Mouse (Mus musculus): Measurements from ENCODE around the gene Map2k5. TPM values are rescaled to one million over a fixed set of nuclear protein-coding genes. Genes with fewer than 3 reads are reported as not detected.
A peak's percentile ranks its signal among the peaks of the same experiment; 100 is the strongest.

Gene Map2k5
- total RNA-seq, 2 experiments from 2014 or later: 20.6 to 21.0 TPM

DNA sequence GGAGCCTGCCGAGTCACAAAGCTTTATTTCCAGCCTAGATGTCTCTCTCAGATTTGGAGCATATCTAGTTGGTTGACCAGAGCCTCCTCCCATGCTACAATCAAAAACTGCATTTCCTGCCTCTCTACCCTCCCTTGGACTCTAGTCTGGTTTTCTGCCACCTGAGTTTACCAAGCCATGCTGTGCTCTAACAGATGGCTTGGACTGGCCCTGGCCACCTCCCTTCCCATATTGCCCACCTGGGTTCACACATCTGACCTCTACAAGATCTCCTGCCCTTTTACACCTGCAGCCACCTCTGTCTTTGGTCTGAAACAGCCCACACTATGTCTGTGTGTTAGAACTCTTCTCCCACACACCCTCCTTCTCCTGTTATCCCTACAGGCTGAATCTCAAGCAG lies 29.6 kb downstream of the Map2k5 start:
- no peak for DNase-seq
- intact Hi-C loops (cut with DNase I): no loop called here

DNA sequence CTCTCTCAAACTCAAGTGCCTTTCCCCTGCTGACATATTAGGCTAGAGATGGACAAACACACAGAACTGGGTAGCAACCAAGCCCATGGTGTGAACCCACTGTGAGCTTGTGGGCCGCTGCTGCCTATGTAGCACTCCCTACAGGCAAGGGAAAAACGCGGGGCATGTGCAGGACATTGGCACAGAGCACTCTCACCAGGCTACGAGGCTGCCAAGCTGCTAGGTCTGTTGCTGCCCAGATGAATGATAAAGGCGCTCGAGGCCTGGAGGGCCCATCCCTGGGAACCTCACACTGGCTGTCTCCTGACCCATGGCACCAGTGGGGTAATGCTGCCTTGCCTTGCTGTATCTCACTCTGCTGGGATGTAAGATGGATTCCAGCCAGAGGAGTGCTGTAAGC lies 31.7 kb downstream of the Map2k5 start:
- intact Hi-C loops (cut with DNase I): no loop called here
- DNase-seq: peak; percentile 19 to 30

DNA sequence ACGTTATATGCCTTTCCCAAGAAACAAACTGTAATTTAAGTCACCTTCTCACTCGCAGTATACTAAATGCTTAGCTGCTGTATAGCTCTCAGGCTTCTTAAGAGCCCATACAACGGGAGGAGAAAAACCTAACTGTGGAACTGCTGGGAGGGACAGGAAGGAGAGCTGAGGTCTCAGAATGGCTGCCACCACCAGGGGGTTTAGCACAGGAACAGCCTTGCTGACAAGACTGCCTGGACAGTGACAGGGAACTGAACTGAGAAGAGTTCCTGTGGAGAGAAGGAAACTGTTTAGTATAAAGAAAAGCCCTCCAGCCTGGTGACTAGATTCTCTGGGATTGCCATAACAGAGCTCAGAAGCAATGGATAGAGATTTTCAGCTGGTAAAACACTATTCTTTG lies 35.9 kb downstream of the Map2k5 start:
- intact Hi-C loops (cut with DNase I): no loop called here
- DNase-seq: no peak

DNA sequence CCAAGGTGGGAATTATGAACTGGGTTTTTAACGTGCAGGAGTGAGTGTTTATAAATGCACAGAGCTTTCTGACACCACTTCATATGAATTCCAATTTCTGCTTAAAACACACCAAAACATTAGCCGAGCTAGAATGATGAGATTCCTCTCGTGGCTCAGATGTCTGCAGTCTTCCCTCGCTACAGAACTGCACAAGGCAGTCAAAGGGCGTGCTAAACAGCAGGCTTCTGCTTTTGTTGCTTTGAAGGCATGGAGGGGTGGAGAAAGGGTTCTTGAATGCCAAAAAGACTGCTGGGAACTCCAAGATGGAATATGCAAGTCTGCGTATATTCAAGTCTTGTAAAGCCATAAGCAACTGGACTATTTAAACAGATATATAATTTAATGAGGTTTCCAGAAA lies 38.4 kb downstream of the Map2k5 start:
- intact Hi-C loops (cut with DNase I): no loop called here
- DNase-seq: no peak

DNA sequence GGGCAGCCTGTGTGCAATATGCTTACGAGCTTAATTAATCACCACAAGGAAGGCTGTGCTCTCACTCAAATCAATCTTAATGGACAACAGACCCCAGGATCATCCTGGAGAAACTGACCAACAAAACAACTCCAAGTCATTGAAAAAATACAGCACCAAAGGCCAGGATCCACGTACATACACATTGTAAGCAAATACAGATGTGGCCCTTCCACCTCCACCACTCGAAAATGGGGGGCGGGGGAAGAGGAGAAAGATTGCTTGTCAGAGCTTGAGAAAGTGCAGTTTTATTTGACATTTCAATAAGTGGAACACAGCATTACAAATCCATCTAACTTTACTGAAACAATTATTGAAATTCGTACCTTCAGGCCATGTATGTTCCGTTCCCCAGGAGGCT lies 39.0 kb downstream of the Map2k5 start:
- no peak for DNase-seq
- intact Hi-C loops (cut with DNase I): no loop called here

DNA sequence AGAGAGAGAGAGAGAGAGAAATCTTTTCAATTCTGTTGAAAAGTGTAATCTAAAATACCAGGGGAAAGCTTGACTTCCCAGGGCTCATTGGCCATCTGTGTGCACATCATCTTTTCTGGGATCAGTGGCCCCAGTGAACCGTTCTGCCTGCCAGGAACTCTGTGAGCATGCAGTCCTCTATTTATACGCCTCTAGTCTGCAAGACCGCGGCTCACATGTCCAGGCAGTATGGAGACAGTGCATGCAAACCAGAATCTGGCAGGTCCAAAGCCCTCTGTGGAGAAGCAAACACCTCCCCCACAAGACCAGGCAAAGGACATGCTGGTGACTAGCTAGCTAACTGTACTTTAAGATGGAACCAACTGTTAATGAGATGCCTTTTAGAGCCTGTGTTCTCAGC lies 41.9 kb downstream of the Map2k5 start:
- DNase-seq: no peak
- intact Hi-C loops (cut with DNase I): no loop called here

DNA sequence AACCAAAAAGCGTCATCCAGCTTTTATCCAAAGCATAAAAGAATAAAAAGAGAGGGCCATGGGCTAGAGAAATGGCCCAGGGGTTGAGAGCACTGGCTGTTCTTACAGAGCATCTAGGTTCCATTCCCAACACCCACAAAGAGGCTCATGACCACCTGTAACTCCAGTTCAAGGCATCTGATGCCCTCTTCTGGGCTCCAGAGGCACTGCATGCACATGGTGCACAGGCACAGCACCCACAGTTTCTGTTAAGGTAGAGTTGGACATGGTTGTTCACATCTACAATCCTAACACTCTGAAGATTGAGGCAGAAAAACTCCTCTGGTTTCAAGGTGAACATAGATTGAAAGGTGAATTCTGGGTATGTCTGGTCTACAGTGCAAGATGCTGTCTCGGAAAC lies 44.6 kb downstream of the Map2k5 start:
- intact Hi-C loops (cut with DNase I): no loop called here

DNA sequence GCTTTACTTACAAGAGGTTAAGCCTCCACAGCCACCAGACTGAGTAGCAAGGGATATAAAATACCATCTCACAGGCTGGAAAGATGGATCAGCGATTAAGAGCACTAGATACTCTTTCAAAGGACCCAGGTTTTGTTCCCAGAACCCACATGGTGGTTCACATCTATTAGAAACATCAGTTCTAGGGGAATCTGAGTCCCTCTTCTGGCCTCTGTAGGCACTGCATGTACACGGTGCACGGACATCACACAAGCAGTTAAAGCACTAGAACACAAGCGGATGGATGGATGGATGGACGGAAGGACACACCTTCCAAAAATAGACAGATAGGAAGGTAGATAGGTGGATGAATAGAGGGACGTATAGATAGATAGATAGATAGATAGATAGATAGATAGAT lies 46.5 kb downstream of the Map2k5 start:
- intact Hi-C loops (cut with DNase I): no loop called here
- DNase-seq: no peak

More for the DNA sequence above, 44.6 kb downstream of the Map2k5 start:
- DNase-seq: no peak

DNA sequence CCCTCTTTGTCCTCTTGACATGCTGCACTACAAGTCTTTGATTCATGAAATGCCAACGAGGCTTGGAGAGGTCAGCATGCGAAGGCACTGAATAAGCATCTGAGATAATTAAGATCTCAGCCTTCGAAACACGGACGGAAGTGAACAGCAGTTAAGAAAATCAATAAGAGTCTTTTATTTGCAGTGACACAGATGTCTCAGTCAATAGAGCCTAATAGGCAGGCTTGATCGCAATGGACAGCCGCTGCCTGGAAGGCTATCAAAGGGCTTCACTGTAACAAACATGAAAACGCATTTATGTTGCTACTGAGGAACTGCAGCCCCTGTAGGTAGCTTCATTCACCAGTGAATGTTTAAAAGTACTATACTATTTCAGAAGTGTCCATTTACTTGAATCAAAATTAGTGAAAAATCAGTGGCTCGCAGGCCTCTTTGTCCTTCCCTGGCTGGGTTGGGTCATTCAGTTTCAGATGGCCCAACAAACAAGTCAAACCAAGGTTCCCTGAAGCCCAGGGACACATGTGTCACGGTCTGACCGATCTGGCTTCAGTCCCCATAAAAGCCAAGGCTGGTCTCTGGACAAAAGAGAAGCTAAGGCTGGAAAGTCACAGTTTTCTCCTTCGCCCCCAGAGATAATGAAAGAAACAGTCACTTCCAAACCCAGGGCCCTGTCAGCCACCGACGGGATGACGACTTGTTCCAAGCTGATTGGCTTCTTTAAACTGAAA lies 48.6 kb downstream of the Map2k5 start:
- DNase-seq: no peak
- intact Hi-C loops (cut with DNase I): no loop called here

DNA sequence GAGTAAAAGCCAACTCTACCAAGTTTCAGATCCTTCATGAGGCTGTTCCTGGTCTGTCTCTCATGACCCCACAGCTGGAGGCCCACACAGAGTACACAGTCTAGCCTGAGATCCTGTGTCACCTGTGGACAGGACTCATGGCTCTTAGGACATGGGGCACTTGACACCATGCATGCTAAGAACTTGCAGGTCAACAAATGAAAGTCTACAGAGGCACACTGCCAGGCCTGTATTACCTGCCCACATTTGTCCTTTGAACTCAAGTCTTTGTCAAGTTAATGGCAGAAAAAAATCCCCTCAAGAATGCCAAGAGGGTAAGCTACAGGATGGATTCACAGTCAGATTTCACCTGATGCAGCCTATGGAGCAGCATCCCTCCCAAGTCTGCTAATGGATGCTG lies 62.5 kb downstream of the Map2k5 start:
- intact Hi-C loops (cut with DNase I): no loop called here
- DNase-seq: no peak

DNA sequence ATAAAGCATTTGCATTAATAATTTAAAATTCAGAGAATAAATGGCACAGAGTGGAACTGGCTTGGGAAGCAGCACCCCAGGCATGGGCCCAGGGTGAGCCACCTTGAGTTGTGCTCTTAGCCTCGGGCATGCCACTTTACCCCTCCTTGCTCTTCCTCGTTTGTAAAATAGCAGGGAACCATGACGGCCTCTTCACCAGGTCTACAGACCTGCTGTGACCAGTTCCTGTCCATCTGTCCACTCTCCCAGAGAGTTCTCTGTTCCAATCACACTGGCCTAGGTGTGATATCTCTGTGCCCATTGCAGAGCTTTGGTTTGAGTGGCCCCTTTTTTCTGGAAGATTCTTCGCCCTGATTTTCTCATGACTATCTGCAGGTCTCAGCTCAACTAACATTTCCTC lies 63.6 kb downstream of the Map2k5 start:
- no peak for DNase-seq
- intact Hi-C loops (cut with DNase I): no loop called here

DNA sequence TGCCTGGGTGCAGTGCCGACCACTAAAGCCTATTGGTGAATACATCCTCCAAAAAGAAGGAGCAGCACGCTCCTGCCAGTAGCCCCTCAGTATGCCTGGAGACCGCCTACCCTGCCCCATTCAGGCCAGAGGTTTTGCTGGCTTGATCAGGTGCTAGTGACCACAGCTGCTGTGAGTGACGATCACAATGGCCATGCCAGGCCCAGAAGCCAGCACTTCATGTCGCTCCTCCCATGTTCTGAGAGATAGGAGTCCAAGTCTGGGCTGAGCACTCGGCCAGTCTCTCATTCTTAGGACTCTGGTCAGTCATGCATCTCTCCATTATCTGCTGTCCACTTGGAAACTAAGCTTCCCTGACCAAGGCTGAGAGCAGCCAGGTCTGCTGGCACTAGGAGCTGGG lies 67.7 kb downstream of the Map2k5 start:
- peak; percentile 19 to 22 for DNase-seq
- intact Hi-C loops (cut with DNase I): no loop called here

DNA sequence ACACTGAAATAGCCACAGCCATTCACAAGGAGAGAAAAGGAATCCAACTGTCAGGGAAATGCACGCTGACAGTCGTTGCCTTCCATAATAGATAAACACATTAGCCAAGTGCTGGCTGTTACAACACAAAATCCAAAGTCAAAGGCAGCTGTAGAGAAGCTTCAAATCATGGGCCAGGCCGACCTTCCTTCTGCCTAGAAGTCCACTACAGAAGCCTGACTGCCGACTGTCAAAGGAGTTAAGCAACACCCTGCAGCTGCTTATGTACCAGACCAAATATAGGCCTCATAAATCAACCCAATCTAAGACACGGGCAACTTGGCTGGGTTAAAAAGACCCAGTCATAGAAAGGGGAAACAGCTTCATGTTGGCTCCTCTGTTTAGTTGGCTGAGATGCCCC lies 68.7 kb downstream of the Map2k5 start:
- intact Hi-C loops (cut with DNase I): no loop called here
- DNase-seq: peak; percentile 26 to 33

DNA sequence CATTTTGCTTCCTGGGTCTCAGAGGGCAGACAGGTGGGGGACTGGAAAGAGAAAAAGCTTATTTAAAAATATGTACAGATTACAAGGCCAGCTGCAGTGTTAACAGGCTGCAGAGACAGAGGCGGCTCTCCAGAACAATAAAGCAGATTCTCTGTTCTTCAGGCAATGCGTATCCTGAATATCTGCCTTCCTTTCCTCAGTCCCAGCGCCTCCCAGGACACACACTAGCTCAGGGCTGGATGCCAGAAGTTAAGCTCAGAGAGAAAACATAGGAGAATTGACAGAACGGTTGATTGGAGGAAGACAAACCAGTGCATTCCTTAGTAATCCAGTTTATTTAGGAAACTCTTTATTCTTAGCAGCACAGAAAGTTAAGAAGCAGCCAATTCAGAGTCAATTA lies 69.3 kb downstream of the Map2k5 start:
- intact Hi-C loops (cut with DNase I): no loop called here

DNA sequence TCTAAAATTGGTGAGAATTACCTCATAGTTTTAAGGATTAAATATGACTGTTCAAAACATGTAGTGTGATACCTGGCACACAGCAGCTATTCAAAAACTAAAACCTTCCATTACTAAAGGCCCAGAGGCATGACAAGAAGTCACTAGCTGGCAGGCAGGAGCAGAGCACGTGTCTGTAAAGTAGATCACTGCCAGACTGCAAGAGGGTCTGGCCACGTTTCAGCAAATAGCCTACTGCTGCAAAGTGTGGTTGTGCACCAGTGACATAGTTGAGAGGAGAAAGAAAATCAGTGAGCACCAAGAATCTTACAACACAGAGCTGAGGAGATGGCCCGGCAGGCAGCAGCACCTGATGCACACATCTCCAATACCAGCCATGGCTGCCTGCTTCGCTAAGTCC lies 75.2 kb downstream of the Map2k5 start:
- intact Hi-C loops (cut with DNase I): no loop called here
- DNase-seq: peak; percentile 53 to 73

More for the DNA sequence above, 69.3 kb downstream of the Map2k5 start:
- DNase-seq: peak in 1 of 2 experiments; percentile 33

DNA sequence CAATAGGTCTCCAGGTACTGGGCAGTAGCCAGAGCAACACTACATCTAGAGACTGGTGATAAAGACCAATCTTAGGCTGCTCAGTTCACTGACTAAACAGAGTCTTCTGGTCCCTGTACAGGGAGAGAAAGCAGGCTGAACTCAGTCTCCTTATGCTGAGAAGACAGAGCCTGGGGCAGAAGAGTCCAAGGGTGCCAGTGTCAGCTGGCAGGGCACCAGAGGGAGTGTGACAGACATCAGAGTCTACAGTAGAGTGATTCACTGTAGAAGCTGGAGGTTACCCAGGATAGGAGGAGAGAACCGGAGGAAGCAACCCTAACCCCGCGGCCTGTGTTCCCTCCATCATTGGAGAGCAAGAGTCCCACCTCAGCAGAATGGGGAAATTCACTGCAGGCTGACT lies 79.0 kb downstream of the Map2k5 start:
- intact Hi-C loops (cut with DNase I): no loop called here
- DNase-seq: no peak

DNA sequence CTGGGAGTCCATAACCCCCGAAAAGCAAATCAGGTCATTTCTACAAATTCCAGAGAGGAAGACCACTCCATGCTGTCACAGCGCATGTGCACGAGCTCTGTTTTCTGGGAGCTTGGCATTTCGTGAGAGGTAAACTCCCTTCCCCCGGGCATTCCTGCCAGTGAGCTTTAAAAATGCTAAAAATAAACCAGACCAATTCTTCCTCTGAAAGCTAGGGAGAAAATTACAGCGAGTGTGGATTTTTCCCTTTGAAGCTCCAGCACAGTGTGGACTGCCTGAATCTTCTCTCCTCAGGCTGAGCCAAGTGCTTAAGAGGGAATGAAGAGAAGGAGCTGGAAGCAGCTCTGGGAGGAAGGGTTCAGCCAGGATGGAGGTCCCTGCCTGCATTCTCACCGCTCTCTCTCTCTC lies 82.1 kb downstream of the Map2k5 start:
- intact Hi-C loops (cut with DNase I): no loop called here
- DNase-seq: no peak

DNA sequence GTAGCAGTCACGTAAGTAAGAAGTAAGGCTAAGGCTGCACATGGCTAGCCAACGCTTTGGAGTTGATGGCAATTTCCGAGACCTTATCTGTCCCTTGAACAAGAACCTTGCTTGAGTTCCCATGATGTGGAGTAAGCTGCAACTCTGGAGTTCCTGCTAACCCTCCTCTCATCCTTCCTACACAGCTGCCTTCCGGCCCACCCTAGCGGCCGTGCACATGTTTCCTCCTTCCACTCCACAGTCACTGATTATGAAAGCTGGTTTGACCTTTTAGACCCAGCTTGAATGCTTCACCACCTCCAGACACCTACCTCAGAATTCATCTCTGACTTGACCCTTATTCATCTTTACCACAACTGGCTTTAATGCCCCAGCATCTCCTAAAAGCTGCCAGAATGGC lies 82.9 kb downstream of the Map2k5 start:
- DNase-seq: no peak
- intact Hi-C loops (cut with DNase I): no loop called here

DNA sequence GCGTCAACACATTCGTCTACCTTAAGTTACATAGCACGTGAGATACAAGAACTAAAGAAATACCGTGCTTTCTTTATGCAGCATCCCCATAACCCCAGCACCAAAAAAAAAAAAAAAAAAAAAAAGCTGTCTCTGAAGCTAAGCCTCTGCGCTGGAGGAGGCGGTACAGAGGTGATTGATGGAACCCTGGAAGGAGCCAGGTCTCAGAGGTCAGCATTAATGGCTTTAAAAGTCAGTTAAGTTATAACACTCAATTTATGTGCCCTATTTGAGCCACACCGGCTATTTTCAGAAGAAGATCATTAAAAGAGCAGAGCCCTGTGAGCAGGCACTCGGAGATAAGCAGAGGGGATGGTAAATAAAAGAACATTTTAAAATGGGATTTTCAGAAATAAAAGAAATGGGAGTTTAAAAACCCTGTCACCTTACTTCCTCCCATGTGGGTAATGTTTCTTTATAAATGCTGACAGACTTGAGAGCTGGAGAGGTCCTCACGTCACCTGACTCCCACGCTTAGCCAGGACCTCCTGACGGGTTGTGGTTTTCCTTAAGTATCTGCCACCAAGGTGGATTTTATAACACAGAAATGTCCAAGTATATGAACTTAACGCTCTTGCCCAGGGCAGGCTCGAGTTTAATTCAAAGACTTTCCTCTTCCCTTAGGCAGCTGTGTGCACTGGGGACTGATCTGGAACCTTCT lies 83.8 kb downstream of the Map2k5 start:
- DNase-seq: no peak
- intact Hi-C loops (cut with DNase I): no loop called here

DNA sequence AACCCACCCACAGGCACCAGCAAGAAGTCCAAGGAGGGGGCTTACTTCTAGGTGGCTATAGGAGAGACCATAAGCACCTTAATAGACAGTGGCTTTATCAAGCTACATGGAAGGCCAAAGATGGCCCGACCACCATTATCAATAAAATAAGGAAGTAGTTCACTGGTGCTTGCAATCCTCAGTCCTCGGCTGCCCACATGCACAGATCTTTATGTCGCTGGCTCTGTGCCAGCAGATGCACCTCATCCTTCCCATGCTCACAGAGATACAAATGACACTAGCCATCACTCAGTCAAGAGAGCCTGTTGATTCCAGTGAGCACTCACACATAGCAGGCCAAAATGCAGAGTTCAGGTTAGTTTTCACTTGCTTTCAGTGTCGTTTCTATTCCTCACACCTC lies 89.0 kb downstream of the Map2k5 start:
- intact Hi-C loops (cut with DNase I): no loop called here
- no peak for DNase-seq

DNA sequence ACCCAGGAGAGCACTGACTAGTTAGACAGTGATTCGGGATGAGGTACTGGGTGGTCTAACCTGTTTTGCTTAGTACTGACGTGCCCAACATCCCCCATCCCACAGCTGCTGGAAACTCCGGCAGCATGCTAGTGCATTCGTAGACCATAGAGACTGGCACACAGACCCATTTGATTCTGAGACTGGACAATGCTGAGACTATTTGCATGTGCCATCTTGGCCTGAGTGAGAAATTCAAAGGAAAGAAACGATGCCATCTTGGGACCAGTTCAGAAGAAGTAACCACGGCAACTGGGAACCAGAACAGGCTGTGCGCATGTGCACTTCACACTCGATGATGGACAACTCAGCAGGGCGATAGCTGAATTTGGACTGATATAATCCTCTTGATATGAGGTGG lies 93.3 kb downstream of the Map2k5 start:
- no peak for DNase-seq
- intact Hi-C loops (cut with DNase I): no loop called here

DNA sequence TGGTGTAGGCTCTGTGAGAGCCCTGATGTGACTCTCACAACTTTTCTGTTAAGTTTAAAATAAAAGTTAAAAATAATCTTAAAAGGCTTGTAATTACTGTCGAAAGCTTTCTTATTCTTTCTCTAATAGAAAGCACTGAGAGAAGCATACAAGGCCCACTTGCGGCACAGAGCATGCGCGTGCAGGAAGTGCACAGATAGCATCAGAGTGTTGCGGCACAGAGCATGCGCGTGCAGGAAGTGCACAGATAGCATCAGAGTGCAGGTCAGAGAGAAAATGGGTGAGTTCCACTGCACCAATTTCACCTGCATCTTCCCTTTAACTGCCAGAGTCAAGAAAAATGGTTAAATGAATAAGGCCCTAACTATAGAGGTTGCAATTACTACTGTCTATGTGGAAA lies 95.7 kb downstream of the Map2k5 start:
- DNase-seq: no peak
- intact Hi-C loops (cut with DNase I): no loop called here
